In the genomic region with DNA sequence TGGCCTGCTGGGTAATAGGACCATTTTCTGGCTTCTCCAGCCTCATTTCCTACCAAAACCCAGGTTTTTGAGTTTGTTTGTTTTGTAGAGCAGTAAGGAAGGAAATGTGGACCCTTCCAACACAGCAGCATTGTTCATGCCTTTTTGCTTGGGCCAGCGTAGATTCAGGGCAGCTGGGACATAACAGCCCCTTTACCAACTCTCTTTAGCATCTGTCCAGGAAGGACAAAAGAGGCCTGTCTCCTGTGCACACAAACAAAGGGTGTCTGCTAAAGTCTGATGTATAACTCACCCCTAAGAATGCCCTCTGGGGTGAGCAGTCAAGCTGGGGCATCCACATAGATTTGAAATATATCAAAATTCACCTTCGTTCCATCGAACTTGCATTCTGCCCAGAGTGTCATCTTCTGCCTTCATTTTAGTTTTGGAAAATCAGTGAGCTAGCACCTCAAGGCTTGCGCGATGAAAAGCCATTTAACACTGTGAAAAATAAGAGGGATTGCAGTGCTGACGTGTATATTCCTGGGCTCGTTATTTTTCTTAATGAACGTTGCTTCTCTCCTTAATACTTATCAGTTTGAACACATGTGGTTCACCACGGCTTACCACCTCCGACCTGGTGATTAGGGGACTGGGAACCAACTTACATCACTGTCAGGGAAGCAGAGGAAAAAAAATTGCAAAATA, we compare ENCODE assay signal across 8 mouse cellular contexts.
DNase-seq lines count a peak whose midpoint lies in the region; ATAC-seq and TF ChIP-seq lines count a peak whose summit lies in the region.

No protein-coding gene starts in this region.

- intact Hi-C loops in heart, postnatal 10 days (cut with DNase I), result no loop called here

- TF ChIP-seq POLR2A in thymus, adult 2 months (IDR thresholded peaks at IDR 0.05; ENCODE audit: control insufficient read depth, extremely low read depth, insufficient read depth, low read length, poor library complexity), result no peak

- no peak overlapping the region for H3K4me3 ChIP-seq in heart, postnatal 0 days (ENCODE audit: low read depth, low read length)
- H3K4me3 ChIP-seq in midbrain, embryonic 14.5 days (replicated peaks; ENCODE audit: low read depth, low read length), result 0 out of 2 replicates have a peak overlapping the region, but pooled peaks have one; percentile 12
- H3K4me3 ChIP-seq in thymus, adult 2 months (ENCODE audit: control insufficient read depth, insufficient read depth, low read length), result no peak overlapping the region

- TF ChIP-seq EP300 in heart, postnatal 0 days (IDR thresholded peaks at IDR 0.05; ENCODE audit: low read depth), result no peak

- H3K27me3 ChIP-seq in heart, postnatal 0 days (ENCODE audit: control insufficient read depth, insufficient read depth, low read length), result no peaks in the 10 kb centered on the region
- H3K27me3 ChIP-seq in midbrain, embryonic 14.5 days (ENCODE audit: control insufficient read depth, insufficient read depth, low read length), result no peaks in the 10 kb centered on the region
- H3K27me3 ChIP-seq in thymus, adult 2 months (ENCODE audit: control insufficient read depth, insufficient read depth, low read length), result no peaks in the 10 kb centered on the region

- peak; percentile 91 for DNase-seq in heart, adult 11 months
- DNase-seq in heart, postnatal 10 days, result no peak
- DNase-seq in embryo, embryonic 11 days, result peak; percentile 27
- DNase-seq in heart, postnatal 0 days (ENCODE audit: low spot score), result no peak
- DNase-seq in midbrain, embryonic 14.5 days, result no peak
- DNase-seq in urinary bladder, adult 18-20 months (ENCODE audit: low spot score in 2 of 2), result no peak
- no peak for DNase-seq in urinary bladder, postnatal 4 days (ENCODE audit: low spot score in 2 of 2)
- no peak for DNase-seq in thymus, adult 2 months

- H3K27ac ChIP-seq in heart, postnatal 0 days (ENCODE audit: low read depth), result peak overlapping the region; percentile 24
- peak overlapping the region; percentile 49; the same call in 1 of the 2 replicates for H3K27ac ChIP-seq in midbrain, embryonic 14.5 days (replicated peaks; ENCODE audit: low read depth, low read length)
- no peak overlapping the region for H3K27ac ChIP-seq in thymus, adult 2 months (ENCODE audit: control insufficient read depth, insufficient read depth, low read length)

- peak; percentile 4; the same call in 1 of the 2 replicates for ATAC-seq in heart, postnatal 0 days (ENCODE audit: insufficient read depth, low read depth)
- peak; percentile 17; the same call in 1 of the 2 replicates for ATAC-seq in midbrain, embryonic 14.5 days (ENCODE audit: low FRiP score, low TSS enrichment)

- no peak overlapping the region for H3K9ac ChIP-seq in heart, postnatal 0 days (replicated peaks; ENCODE audit: low read depth, low read length)
- H3K9ac ChIP-seq in midbrain, embryonic 14.5 days (replicated peaks; ENCODE audit: low read length), result no peak overlapping the region

- H3K4me1 ChIP-seq in heart, postnatal 0 days (ENCODE audit: control insufficient read depth, insufficient read depth), result peaks cover 20% of the 10 kb centered on the region
- peaks cover 21% of the 10 kb centered on the region for H3K4me1 ChIP-seq in midbrain, embryonic 14.5 days (ENCODE audit: control insufficient read depth, insufficient read depth, low read length)
- no peaks in the 10 kb centered on the region for H3K4me1 ChIP-seq in thymus, adult 2 months (replicated peaks; ENCODE audit: control insufficient read depth, insufficient read depth, low read length)

- no peaks in the 10 kb centered on the region for H3K9me3 ChIP-seq in heart, postnatal 0 days (replicated peaks; ENCODE audit: control insufficient read depth, low read length)
- no peaks in the 10 kb centered on the region for H3K9me3 ChIP-seq in midbrain, embryonic 14.5 days (ENCODE audit: control insufficient read depth, low read length)

- H3K36me3 ChIP-seq in heart, postnatal 0 days (replicated peaks; ENCODE audit: control insufficient read depth, insufficient read depth, low read length), result no peaks in the 10 kb centered on the region
- H3K36me3 ChIP-seq in midbrain, embryonic 14.5 days (ENCODE audit: control insufficient read depth, insufficient read depth, low read length), result no peaks in the 10 kb centered on the region
- no peaks in the 10 kb centered on the region for H3K36me3 ChIP-seq in thymus, adult 2 months (ENCODE audit: control insufficient read depth, insufficient read depth, low read length)

- H3K4me2 ChIP-seq in heart, postnatal 0 days (ENCODE audit: low read depth, low read length), result no peak overlapping the region
- peak overlapping the region; percentile 49 for H3K4me2 ChIP-seq in midbrain, embryonic 14.5 days (ENCODE audit: low read length)

- TF ChIP-seq CTCF in heart, postnatal 0 days (IDR thresholded peaks at IDR 0.05; ENCODE audit: low read depth), result no peak
- no peak for TF ChIP-seq CTCF in thymus, adult 2 months (IDR thresholded peaks at IDR 0.05; ENCODE audit: borderline replicate concordance, control insufficient read depth, extremely low read depth, insufficient read depth, low read length, poor library complexity)

- WGBS in heart, postnatal 0 days, result 50% methylated on average over 10 of the region's 10 CpGs
- WGBS in midbrain, embryonic 14.5 days, result 41% methylated on average over 10 of the region's 10 CpGs
- WGBS in thymus, adult 2 months, result 70% methylated on average over 10 of the region's 10 CpGs

Comparison
In these comparisons a context has a peak if more than half of its experiments do, and no peak if none do; other contexts are left out.
1. DNase-seq: peak in heart, adult 11 months (single experiment) and embryo, embryonic 11 days (single experiment); none in heart, postnatal 10 days (0 of 2), heart, postnatal 0 days (single experiment), midbrain, embryonic 14.5 days (single experiment), urinary bladder, adult 18-20 months (0 of 2), urinary bladder, postnatal 4 days (0 of 2) and thymus, adult 2 months (single experiment).